Mouse (Mus musculus): Measurements from ENCODE around the gene Efna5.
A peak's percentile ranks its signal among the peaks of the same experiment; 100 is the strongest.

Gene Efna5

GRCm38 (mm10) chr17:62852822-62853608 lies 28.1 kb downstream of the Efna5 start:
- DNase-seq: no peak

- no peak for DNase-seq
Measured at GRCm38 (mm10) chr17:62851268-62851667, 29.8 kb downstream of the Efna5 start.

GRCm38 (mm10) chr17:62850603-62851002 lies 30.5 kb downstream of the Efna5 start:
- DNase-seq: no peak

- DNase-seq: no peak
Measured at GRCm38 (mm10) chr17:62849676-62850075, 31.4 kb downstream of the Efna5 start.

GRCm38 (mm10) chr17:62845656-62846055 lies 35.5 kb downstream of the Efna5 start:
- no peak for DNase-seq

- DNase-seq: no peak
Measured at GRCm38 (mm10) chr17:62844329-62844728, 36.8 kb downstream of the Efna5 start.

- DNase-seq: no peak
Measured at GRCm38 (mm10) chr17:62837336-62837735, 43.8 kb downstream of the Efna5 start.

GRCm38 (mm10) chr17:62836598-62837106 lies 44.5 kb downstream of the Efna5 start:
- DNase-seq: no peak

GRCm38 (mm10) chr17:62832550-62833127 lies 48.5 kb downstream of the Efna5 start:
- no peak for DNase-seq

- DNase-seq: no peak
Measured at GRCm38 (mm10) chr17:62827549-62827948, 53.6 kb downstream of the Efna5 start.

GRCm38 (mm10) chr17:62821219-62821618 lies 59.9 kb downstream of the Efna5 start:
- no peak for DNase-seq

GRCm38 (mm10) chr17:62819931-62820330 lies 61.2 kb downstream of the Efna5 start:
- DNase-seq: no peak

GRCm38 (mm10) chr17:62818821-62819220 lies 62.3 kb downstream of the Efna5 start:
- DNase-seq: peak; percentile 4

GRCm38 (mm10) chr17:62818337-62818736 lies 62.8 kb downstream of the Efna5 start:
- no peak for DNase-seq

- DNase-seq: no peak
Measured at GRCm38 (mm10) chr17:62816879-62817278, 64.2 kb downstream of the Efna5 start.

- DNase-seq: no peak
Measured at GRCm38 (mm10) chr17:62813461-62813860, 67.7 kb downstream of the Efna5 start.

- DNase-seq: no peak
Measured at GRCm38 (mm10) chr17:62807891-62808290, 73.2 kb downstream of the Efna5 start.

GRCm38 (mm10) chr17:62806646-62807045 lies 74.5 kb downstream of the Efna5 start:
- no peak for DNase-seq

- no peak for DNase-seq
Measured at GRCm38 (mm10) chr17:62802748-62803147, 78.4 kb downstream of the Efna5 start.

GRCm38 (mm10) chr17:62797272-62797671 lies 83.8 kb downstream of the Efna5 start:
- no peak for DNase-seq

GRCm38 (mm10) chr17:62789291-62790290 lies 91.5 kb downstream of the Efna5 start:
- peak; percentile 22 for DNase-seq

- DNase-seq: no peak
Measured at GRCm38 (mm10) chr17:62788783-62789182, 92.3 kb downstream of the Efna5 start.

- DNase-seq: no peak
Measured at GRCm38 (mm10) chr17:62787855-62788254, 93.3 kb downstream of the Efna5 start.
